Mouse (Mus musculus) liver, postnatal 0 days (tissue): ENCODE data around the gene Smim11.

Experiments
- CTCF ChIP-seq: sonication (generic); IDR thresholded peaks from 2 replicates; pipeline ENCODE4 v1.5.1; 2016; ENCODE audit warnings: antibody characterized with exemption, low read depth
- EP300 ChIP-seq: IDR thresholded peaks from 2 replicates; pipeline ENCODE4 v1.6.1; 2016; ENCODE audit warnings: antibody characterized with exemption, low read depth, mild to moderate bottlenecking

GRCm38 (mm10) chr16:92302506-92302905 lies 1.4 kb downstream of the Smim11 start:
- TF ChIP-seq EP300 (no peak), CTCF (no peak)
